Mouse (Mus musculus): ENCODE data around the gene Rfxap. TPM values are rescaled to one million over a fixed set of nuclear protein-coding genes. Genes with fewer than 3 reads are reported as not detected.

The Rfxap gene
- total and polyA plus RNA-seq, 3 experiments = 43.0 to 76.0 TPM; not detected in 1

GRCm38 (mm10) chr3:54793762-54794161, 13.8 kb downstream of the Rfxap start:
- H3K9me3 ChIP-seq (replicated peaks; ENCODE audit: insufficient read depth, low read length) = no peaks in the 10 kb centered on the region
- no peaks in the 10 kb centered on the region for H3K27me3 ChIP-seq (ENCODE audit: control insufficient read depth in 1 of 2, insufficient read depth in 2 of 2, low read length in 2 of 2)
- no peak overlapping the region for H3K27ac ChIP-seq (ENCODE audit: control insufficient read depth, low read depth, low read length)
- no peak overlapping the region for H3K9ac ChIP-seq (ENCODE audit: control insufficient read depth, low read depth, low read length, poor library complexity, severe bottlenecking)
- no peak overlapping the region for H3K4me3 ChIP-seq (ENCODE audit: control insufficient read depth in 1 of 2, insufficient read depth in 1 of 2, low read depth in 2 of 2, low read length in 2 of 2)
- no peaks in the 10 kb centered on the region for H3K4me1 ChIP-seq (ENCODE audit: control insufficient read depth in 1 of 2, insufficient read depth in 2 of 2, low read length in 2 of 2)
- no peak for TF ChIP-seq NELFE (IDR thresholded peaks at IDR 0.05; ENCODE audit: low read depth, low read length)
- TF ChIP-seq MAFK (IDR thresholded peaks at IDR 0.05; ENCODE audit: borderline replicate concordance, low read depth, low read length) = no peak
- no peak for TF ChIP-seq MXI1 (IDR thresholded peaks at IDR 0.05; ENCODE audit: low read depth, low read length)
- no peak for TF ChIP-seq CHD2 (IDR thresholded peaks at IDR 0.05; ENCODE audit: low read length)
- no peak for TF ChIP-seq BHLHE40 (IDR thresholded peaks at IDR 0.05; ENCODE audit: borderline replicate concordance, low read depth, low read length)
- TF ChIP-seq MYC (IDR thresholded peaks at IDR 0.05; ENCODE audit: low read depth, low read length) = no peak
- no peak for TF ChIP-seq ELF1 (IDR thresholded peaks at IDR 0.05; ENCODE audit: low read depth, low read length)
- no peak for TF ChIP-seq JUND (IDR thresholded peaks at IDR 0.05; ENCODE audit: low read depth, low read length)
- no peak for TF ChIP-seq TAL1 (IDR thresholded peaks at IDR 0.05; ENCODE audit: low read length)
- no peak for TF ChIP-seq TBP (IDR thresholded peaks at IDR 0.05; ENCODE audit: low read depth, low read length)
- TF ChIP-seq UBTF (IDR thresholded peaks at IDR 0.05; ENCODE audit: borderline replicate concordance, insufficient read depth, low read depth, low read length) = no peak
- no peak for TF ChIP-seq USF1 (IDR thresholded peaks at IDR 0.05; ENCODE audit: low read depth, low read length)
- TF ChIP-seq HCFC1 (IDR thresholded peaks at IDR 0.05; ENCODE audit: low read depth, low read length) = no peak
- TF ChIP-seq RAD21 (IDR thresholded peaks at IDR 0.05; ENCODE audit: low read depth, low read length) = peak; percentile 55
- 0 out of 2 replicates have a peak, but pooled peaks have one; percentile 20 for TF ChIP-seq ZC3H11A (IDR thresholded peaks at IDR 0.05; ENCODE audit: low read depth, low read length)
- no peak for TF ChIP-seq MAZ (IDR thresholded peaks at IDR 0.05; ENCODE audit: low read depth, low read length)
- no peak for TF ChIP-seq EP300 (IDR thresholded peaks at IDR 0.05; ENCODE audit: low read depth in 1 of 2, low read length in 2 of 2)
- TF ChIP-seq ZMIZ1 (IDR thresholded peaks at IDR 0.05; ENCODE audit: low read depth, low read length) = no peak
- no peak for TF ChIP-seq MAX (IDR thresholded peaks at IDR 0.05; ENCODE audit: low read length)
- peak; percentile 40 for TF ChIP-seq SMC3 (IDR thresholded peaks at IDR 0.05; ENCODE audit: low read depth, low read length)
- no peak for TF ChIP-seq USF2 (IDR thresholded peaks at IDR 0.05; ENCODE audit: borderline replicate concordance in 1 of 2, insufficient read depth in 1 of 2, low read depth in 1 of 2, low read length in 2 of 2)
- no peak for TF ChIP-seq MEF2A (IDR thresholded peaks at IDR 0.05; ENCODE audit: extremely low read depth, insufficient replicate concordance, low read depth, low read length, poor library complexity, severe bottlenecking)
- no peak for TF ChIP-seq KAT2A (conservative IDR thresholded peaks at IDR 0.05; ENCODE audit: low read depth, low read length)
- TF ChIP-seq MYB (IDR thresholded peaks at IDR 0.05; ENCODE audit: low read depth, low read length) = no peak
- TF ChIP-seq GATA1 (IDR thresholded peaks at IDR 0.05; ENCODE audit: low read depth, low read length) = no peak
- peak; percentile 43 to 64 (median 48) for TF ChIP-seq CTCF (IDR thresholded peaks at IDR 0.05 in 2 of 3, conservative IDR thresholded peaks at IDR 0.05 in 1 of 3; ENCODE audit: control insufficient read depth in 1 of 3, insufficient read depth in 1 of 3, low read depth in 2 of 3, low read length in 3 of 3, poor library complexity in 1 of 3, severe bottlenecking in 1 of 3)
- no peaks in the 10 kb centered on the region for H3K36me3 ChIP-seq (ENCODE audit: control insufficient read depth in 1 of 2, insufficient read depth in 2 of 2, low read length in 2 of 2)
- DNase-seq (ENCODE audit: low read depth, low spot score) = peak; percentile 50
- H3K79me2 ChIP-seq (ENCODE audit: control insufficient read depth, insufficient read depth, low read length, poor library complexity) = no peaks in the 10 kb centered on the region
